Mouse (Mus musculus): Measurements from ENCODE around the gene Fli1. TPM values are rescaled to one million over a fixed set of nuclear protein-coding genes. Genes with fewer than 3 reads are reported as not detected.
A peak's percentile ranks its signal among the peaks of the same experiment; 100 is the strongest.

Gene Fli1
- total RNA-seq, 2 experiments from 2014 or later, result 5.4 to 6.3 TPM

DNA sequence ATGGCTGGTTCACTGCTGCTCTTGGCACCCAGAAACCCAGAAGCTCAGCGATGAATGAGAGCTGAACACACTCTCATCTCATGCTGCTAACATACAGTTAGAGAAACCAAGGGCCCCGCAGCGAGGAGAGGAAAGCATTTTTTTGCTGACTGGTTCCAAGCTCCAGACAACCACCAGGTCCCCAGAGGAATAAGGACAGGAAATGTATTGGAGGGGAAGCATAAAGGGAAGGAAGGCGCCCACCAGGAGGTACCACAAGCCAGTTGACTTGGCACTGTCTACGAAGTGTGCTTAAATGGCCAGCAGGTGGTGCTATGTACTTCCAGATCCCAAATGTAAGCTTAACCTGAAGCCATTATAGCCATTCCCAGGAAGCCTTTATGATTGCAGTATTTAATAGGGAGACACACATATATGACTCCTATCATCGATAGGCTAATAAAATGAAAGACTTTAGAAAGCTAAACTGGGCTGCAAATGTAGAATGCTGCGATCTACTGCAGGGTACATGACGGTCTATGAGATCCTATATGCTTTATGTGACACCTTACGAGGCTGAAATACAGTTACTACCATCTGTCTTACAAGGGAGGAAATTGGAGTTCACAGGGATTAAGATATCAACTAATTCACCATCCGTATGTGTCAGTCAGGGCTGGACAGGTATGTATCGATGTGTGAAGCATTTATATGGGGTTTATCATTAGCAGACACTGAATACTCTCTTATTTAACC, 137.3 kb downstream of the Fli1 start:
- peak; percentile 37 to 51 for DNase-seq

DNA sequence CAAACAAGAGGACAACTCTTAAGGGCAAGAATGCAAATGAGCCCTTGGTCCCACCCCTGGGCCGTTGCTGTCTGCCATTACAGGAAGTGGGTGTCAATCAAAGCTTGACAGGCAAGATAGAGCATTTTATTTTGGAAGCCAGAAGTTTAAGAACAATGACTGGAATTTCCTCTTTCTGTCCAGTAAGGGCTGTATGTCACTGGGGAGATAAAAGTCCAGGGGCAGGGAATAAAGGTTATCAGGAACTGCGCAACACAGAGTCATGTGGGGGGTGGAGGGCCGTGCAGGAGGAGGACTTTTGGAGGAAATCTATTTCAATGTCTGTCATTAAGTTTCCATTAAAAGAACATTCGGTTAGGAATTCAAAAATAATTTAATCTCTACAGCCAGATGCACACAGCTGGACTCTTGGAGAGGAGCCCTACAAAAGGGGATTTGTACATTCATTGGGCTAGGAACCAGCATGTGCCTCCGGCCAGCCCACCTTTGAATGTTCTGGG, 141.9 kb downstream of the Fli1 start:
- DNase-seq, result no peak

DNA sequence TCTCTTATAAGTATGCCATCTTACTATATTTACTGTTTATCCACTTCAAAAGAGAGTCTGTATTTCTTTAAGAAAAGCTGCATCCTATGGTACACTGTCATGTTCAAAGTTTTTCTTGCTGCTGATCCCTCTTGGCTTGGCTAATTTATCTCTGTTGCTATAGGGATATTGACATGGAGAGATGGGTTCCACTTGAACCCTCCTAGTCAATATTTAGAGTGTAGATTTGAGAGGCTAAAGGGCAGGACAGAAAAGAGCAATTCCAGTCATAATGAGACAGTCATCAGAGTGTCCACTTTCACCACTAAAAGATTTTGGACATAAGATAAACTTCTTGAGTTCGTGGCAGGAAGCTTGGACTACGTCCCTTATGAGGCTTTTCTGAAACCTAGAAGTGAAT, 142.4 kb downstream of the Fli1 start:
- no peak for DNase-seq

DNA sequence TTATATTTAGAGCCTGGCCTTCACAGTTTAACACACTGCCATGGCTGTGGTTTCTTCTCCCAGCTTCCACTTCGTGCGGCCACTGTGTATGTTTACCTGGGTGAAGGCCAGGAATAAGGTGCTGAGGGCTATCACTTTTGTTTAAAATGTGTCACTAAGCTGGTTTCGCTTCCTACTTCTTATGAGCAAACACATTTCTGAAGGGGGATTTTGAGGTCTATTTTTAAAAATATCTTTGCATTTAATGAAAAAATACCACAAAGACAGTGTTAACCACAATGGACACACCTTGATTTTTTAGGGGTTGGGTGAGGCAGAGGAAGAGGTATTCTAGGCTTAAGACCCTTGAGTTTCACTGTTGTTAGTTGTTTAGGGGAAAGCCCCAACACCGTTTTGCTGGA, 147.9 kb downstream of the Fli1 start:
- DNase-seq, result no peak

DNA sequence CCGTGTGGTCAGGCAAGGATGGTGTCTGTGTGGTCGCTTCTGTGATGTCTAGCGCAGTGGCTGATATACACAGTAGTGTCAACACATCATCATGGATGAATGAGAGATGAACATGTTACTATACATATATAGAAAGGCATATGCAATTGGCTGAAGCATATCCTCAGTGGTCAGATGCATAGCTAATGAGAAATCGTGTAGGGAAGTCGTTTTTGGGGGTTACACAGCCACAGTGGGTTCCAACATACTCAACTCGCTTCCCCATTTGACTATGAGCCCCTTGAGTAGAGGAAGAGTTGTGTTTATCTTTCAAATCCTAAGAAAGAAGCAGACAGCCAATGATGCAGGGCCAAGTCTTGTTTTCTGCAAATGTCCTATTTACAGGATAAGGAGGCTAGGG, 149.9 kb downstream of the Fli1 start:
- DNase-seq, result no peak

DNA sequence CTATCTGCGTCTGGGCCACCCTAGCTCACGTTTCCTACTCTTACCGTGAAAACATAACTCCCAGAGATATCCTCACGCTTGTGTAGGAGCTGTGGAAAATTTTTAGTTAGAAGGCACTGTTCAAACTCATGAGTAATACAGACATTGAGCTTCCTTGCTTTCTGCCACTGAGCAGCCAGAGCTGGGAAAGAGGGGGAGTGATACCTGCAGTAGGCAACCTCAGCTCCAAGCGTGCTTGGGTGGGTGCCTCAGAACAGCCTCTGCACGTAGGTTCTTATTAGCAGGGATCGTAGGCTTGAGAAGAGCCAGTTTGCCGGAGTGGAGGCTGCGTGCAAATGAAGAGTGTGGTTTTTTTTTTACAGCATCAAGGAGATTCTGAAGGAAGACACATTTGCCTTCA, 151.0 kb downstream of the Fli1 start:
- DNase-seq, result no peak

DNA sequence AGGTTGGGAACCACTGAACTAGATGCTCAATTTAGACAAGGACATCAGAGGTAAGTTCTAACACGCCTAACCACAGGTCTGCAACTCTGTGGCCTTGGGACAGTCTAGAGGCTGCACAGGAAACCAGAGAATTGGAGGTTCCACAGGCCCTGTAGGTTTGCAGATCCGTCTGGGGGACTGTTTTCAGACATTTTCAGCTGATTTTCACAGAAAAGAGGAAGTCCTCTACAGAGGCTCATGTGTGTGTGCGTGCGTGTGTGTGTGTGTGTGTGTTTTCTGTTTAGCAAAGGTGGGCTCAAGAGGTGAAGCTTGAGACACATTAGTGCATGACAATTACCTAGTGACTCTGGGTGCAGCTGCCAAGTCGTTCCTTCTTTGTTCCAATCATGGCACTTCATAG, 151.6 kb downstream of the Fli1 start:
- no peak for DNase-seq

DNA sequence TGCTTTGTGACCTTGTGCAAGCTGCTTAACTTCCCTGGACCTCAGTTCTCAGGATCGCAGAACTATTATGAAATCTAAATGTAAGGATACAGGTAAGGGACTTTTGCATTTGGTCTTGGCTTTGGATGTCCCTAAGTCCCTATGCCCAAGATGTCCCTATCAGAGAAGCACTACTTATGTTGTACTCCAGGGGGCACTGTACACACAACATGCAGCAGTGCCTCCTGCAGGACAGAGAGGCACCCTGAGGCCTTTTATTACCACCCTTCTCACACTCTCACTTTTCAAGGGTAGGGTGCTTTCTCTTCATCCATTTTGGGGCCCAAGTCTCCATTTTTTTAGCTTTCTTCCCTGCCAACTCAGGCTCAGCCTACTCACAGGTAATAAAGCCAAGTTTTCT, 154.5 kb downstream of the Fli1 start:
- DNase-seq, result no peak

DNA sequence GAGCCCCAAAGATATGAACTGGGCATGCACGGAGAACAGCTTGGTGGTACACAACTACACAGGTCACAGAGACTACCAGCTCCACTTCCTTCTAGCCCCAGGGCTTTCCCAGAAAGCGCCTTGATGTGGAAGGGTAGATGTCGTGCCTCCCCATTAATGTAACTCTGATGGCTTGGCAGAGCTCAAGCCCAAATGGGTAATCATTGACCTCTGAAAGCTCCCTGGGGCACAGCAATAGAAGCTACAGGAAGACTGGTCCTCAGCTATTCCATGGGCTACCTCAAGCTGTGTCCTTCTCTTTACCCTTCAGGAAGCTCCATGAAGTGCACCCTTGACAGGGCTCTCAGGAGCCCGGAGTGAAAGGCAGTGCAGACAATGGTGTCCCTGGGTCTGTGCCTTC, 157.8 kb downstream of the Fli1 start:
- no peak for DNase-seq

DNA sequence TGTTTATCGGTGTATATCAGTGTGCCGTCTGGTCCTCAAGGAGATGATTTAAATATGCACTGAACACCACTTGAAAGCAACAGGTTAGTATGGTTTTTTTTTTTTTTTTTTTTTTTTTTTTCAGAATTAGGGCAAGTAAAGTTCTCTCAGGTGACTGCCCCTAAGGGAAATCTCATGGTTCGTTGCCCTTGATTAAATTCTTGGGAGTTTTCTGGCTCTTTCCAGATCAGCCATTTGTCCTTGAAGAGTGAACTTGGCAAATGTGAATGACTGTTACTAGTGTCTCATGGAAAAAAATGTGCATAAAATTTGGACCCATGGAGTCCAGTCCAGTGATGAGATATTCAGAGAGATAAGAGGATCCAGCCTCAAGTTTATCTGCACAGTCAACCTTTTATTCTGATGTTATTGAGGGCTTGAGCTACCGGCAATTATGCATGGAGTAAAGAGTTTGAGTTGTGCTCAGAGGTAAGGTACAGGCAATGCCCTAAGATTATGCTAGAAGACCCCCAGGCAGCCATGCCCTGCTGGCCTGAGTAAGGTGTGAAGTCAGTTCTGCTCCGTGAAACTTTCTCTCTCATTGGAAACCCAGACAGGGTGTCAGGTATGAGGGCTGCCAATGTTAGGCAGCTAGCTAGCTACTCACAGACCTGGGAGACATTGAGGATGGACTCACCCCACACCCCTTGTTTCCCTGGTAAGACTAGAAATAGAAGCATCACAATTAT, 165.6 kb downstream of the Fli1 start:
- DNase-seq, result no peak

DNA sequence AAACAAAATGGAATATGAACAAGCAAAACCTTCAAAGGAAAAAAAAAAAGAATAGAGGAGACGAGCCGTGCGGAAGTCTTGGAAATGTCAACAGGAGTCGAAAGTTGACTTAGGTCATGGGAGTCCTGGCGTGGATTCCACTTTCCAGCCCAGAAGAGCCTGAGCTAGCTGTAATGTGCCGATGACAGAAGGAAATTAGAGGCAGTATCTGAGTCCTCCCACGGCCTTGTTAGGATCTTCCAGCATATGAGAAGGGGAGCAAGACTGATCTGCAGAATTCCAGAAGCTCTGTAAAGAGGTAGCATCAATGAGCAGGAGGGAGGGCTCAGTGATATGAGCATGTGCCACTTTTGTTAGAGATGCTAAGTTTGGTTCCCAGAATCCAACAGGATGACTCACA, 166.6 kb downstream of the Fli1 start:
- DNase-seq, result no peak

DNA sequence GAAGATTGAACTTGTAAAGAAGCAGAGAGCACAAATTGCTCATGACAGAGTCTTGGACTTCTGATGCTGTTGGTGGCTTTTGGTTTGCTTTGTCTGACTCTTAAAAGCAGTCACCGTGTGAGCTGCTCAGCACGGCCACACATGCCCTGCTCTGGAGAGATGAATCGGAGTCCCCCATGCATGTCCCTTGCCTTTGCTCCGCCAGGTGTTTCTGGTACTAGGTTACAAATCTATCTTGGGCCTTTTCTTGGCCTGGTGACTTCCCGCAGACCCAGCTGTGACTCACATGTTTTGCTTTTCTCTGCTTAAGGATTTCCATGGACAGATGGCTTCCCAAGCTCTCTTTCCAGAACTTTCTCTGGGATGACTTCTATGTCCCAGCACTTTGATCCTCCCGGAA, 169.0 kb downstream of the Fli1 start:
- DNase-seq, result no peak

Other genes with a start within 250 kb of the Fli1 start
- gene Kcnj5, start 198.5 kb downstream of the Fli1 start, total RNA-seq (2021), result under 1 TPM; 0.35 to 0.40 TPM
- gene Kcnj1, start 170.4 kb downstream of the Fli1 start, total RNA-seq (2021), result not detected
- gene Ets1, start 93.4 kb upstream of the Fli1 start, total RNA-seq (2021), result 10 to 100 TPM; 10.6 to 11.3 TPM

Measured in layer of hippocampus, postnatal 36 days (tissue).